Mouse (Mus musculus) cerebral cortex, adult 2 months (tissue): ENCODE results near the gene Eif4h.

Experiments used
- WGBS: fragments of 180-500 bp; shearing (Covaris S2); methylation state at CpG from one replicate; pipeline ENCODE4 v1.1.7; 2018; 5-methylcytosine and 5-hydroxymethylcytosine counted together

The Eif4h gene

DNA sequence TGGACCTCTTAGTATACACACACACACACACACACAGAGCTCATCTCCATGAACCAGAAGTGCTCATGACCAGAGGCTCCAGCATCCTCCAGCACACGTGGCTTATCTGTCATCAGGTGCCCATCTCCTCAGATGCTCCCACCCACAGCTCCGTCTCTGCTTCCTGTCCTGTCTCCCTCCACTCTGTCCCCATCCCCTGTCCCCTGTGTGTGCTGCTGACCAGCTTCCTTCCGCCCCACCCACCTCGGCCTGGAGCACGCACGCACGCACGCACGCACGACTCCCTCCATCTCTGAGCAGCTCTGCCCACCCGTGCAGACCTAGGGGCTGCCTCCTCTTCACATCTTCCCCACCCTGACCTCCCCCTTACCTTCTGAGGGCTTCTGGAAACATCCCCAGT, 34.9 kb downstream of the Eif4h start:
- WGBS = 93% methylated on average over 11 of the region's 11 CpGs

DNA sequence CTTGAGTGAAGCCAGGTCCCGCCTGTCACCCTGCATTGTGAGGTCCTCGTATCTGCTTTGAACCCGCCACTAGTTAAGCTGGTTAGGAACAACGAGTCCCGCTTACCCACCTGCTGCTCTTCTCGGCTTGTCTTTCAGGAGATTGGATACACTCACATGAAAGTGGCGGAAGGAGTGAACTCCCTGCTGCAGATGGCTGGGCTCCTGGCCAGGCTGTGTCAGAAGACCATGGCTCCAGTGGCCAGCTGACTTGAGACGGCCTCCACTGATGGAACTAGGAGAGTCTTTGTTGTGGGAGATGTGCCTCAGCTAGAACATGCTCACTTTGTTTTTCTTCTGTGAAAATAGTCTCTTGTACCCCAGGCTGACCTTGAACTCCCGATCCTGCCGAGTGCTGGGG, 41.6 kb downstream of the Eif4h start:
- WGBS = 65% methylated on average over 10 of the region's 10 CpGs

DNA sequence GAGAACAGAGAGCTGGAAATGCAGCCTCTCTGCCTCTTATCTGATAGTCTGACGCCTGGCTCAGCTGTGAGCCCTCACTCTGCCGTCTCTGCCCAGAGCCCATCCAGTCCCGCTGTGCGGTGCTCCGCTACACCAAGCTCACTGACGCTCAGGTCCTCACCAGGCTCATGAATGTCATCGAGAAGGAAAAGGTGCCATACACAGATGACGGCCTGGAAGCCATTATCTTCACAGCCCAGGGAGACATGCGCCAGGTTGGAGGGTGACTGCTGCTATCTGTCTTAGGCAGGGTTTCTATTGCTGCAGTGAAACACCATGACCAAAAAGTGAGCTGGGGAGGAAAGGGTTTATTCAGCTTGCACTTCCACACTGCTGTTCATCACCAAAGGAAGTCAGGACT, 46.2 kb downstream of the Eif4h start:
- WGBS = 94% methylated on average over 9 of the region's 9 CpGs

DNA sequence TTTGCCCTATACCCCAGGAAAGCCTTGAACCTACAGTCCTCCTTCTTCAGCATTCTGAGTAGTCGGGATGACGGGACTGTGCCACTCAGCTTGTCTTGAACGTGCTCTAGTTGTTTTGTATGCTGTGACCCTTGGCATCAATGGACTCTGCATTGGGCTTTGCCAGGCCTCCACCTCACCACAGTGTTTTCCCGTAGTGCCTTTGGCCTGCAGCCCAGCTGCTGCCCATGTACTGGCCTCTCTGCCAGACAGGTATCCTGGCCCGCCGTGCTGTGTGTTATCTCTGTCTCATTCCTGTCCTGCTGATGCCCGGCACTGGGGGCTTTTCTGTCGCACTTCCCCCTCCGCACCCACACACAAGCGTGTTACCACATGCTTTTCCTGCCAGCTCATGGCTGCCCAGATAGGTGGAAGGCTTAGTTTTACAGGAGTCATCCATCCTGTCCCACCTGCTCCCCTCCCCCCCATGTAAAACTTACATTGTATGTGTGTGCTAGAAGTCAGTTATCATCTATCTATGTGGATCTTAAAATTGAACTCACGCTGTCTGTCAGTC, 47.2 kb downstream of the Eif4h start:
- WGBS = 85% methylated on average over 11 of the region's 11 CpGs

DNA sequence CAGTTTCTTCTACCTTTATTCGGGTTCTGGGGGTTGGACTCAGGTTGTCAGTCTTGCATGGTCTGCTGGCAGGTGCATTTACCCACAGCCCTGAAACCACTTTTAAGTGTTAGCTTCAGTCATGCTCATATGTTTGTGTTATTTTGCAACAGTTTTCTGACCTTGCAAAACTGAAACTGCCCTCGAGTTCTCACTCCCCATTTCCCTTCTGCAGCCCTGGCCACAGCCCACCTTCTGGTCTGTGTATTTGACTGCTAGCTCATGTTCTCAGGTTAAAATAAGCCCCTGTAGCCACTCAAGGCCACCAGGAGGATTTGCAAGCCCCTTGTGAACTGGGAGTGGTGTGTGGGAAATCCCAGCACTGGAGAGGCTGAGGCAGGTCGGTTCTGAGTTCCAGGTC, 49.4 kb downstream of the Eif4h start:
- 95% methylated on average over 3 of the region's 3 CpGs for WGBS

DNA sequence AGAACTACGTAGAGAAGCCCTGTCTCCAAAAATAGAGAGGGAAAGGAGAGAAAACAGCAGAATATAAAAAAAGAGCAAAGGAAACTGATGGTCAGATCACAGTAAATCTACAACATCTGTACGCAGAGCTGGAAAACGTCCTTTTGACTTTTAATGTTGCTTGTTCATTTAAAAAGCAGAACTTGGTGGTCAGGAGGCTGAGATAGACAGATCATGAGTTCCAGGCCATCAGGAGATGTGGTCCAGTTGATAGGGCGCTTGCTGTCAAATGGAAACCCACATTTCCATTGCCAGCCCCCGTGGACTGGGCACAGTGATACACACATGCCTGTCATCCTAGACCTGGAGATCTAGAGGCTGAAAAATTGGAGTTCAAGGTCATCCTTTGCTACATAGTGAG, 54.5 kb downstream of the Eif4h start:
- WGBS = 81% methylated on average over 5 of the region's 5 CpGs

DNA sequence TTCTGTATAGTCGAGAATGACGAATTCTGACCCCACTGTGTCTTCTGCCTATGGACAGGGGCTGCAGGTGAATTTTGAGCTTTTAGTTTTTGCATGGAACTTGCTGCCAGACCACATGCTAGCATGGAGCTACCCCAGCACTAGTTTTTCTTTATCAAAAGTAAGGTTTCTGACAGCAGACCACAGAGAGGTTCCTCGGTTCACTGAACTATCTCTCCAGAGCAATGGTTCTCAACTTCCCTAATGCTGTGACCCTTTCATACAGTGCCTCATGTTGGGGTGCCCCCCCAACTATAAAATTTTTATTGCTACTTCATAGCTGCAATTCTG, 55.4 kb downstream of the Eif4h start:
- WGBS = 57% methylated on average over 3 of the region's 3 CpGs

DNA sequence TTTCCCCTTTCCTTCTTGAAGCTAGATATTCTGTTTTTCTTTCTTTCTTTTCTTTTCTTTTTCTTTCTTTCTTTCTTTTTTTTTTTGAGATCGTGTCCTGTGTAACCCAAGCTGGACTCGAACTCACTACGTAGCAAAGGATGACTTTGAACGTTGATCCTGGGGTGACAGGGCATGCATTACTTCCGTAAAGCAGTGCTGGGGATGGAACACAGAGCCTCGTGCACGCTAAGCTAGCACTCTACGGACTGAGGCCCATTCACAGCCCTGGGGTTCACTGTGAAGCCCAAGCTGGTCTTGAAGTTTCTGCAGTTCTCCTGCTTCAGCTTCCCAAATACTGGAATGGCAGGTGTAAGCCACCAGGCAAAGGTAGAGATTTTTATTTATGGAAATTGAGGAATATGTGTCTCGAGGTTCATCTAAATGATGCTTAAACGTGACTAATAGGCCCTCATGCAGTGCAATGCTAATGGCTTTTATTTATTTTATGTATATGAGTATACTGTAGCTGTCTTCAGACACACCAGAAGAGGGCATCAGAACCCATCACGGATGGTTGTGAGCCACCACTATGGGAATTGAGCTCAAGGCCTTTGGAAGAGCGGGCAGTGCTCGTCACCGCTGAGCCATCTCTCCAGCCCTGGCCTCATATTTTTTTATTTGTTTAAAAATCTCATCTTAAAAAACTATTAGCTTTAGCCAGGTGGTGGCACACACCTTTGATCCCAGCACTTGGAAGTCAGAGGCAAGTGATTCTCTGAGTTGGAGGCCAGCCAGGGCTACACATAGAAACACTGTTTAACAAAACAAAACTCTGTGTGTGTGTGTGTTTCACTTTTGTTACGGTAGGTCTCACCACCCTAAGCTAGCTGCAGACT, 56.0 kb downstream of the Eif4h start:
- WGBS = 22% methylated on average over 15 of the region's 15 CpGs

DNA sequence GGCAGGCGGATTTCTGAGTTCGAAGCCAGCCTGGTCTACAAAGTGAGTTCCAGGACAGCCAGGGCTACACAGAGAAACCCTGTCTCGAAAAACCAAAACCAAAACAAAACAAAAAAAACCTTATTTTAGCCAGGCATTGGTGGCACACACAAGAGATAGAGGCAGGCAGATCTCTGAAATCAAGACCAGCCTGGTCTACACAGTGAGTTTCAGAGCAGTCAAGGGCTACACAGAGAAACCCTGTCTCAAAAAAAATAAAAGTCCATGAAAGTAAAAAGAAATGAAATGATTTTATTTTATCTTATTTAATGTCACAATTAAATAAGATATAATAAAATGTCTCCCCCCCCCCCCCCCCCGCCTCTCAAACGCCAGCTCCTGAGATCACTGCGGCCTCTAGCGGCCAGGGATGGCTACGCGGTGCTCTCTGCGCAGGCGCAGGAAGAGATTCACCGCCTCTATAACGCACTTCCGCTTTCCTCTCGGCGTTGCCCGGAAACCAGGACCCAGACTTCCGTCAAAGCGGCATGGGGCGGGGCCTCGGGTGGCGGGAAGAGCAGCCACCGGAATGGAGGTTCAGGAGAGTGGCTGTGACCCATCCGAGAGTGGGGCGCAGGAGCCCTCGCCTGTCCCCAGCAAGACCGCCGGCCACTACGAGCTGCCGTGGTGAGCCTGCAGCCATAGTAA, 56.9 kb downstream of the Eif4h start:
- 7% methylated on average over 30 of the region's 30 CpGs for WGBS

DNA sequence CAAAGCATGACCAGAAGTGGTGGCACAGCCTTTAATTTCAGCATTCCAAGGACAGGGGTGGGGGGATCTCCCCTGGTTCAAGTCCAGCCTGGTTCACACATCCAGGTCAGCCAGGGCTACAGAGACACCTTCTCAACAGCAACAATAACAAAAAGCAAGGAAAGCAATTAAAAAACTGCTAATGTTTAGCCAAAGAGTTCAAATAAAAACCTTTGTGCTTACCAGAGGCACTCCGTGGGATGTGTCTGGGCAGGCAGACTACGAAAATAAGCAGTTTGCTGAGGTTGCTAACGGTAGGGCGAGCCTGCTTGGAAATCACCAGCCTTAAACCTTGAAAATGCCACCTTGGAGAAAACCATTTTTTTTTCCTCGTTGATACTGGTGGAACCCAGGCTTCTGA, 58.1 kb downstream of the Eif4h start, which contains the start of gene Rfc2:
TSS of gene Rfc2 (plus strand) at position 221 of the 400 bp plus-strand sequence.
- 75% methylated on average over 5 of the region's 5 CpGs for WGBS

DNA sequence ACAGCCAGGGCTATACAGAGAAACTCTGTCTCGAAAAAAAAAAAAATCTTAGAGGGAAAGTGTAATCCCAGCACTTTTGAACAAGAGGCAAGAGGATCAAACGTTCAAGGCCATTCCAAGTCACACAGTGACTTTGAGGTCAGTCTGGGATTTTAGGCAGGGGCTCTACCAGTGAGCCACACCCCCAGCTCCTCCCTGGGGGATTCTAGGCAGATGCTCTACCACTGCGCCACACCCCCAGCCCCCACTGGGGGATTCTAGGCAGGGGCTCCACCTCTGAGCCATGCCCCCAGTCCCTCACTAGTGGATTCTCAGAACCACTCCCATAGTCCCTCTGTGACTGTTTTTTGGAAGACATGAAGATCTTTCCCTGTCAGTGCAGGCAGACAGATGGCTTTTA, 60.2 kb downstream of the Eif4h start:
- 60% methylated on average over 3 of the region's 3 CpGs for WGBS

DNA sequence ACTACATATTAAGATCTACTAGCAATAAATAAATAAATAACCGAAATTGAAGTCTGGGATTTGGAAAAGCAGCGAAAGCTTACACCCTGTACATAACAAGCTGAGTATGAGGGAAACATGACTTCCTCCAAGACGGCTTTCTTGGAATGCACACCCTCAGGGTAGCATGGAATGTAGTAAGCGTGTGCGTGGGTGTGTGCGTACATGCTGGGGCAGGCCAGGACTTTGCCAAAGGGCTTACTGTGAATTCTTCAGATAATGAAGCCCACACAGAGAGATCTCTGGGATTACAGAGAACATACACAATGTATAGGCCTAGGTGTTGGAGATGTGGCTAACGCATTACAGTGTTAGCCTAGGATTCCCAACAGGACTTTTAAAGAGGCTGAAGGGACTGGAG, 61.8 kb downstream of the Eif4h start:
- 92% methylated on average over 7 of the region's 7 CpGs for WGBS

DNA sequence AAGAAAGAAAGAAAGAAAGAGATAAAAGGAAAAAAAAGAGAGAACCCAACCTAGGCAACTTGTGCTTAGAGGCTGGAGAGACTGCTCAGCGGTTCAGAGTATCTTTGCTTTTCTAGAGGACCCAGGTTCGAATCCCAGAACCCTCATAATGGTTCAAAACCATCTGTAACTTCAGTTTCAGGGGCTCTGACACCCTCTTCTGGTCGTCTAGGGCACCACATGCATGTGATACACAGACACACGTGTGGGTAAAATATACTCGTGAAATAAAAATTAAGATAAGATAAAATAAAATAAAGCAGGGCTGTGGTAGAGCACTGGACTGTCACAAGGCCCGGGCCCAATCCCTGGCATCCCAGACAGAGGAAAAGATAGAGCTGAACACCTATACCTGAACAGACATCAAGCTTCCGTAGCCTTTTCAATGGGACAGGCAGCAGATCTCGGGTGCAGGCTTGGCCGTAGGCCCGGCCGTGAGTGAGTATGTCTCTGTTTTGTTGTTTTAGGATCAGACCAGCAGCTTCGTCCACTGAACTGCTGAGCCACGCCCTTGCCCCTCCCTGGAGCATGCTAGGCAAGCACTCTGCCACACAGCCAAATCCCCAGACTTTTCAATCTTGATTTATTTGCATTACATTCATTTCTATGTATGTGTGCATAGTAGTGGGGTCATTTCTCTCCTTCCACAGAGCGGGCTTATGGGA, 62.6 kb downstream of the Eif4h start:
- 83% methylated on average over 14 of the region's 14 CpGs for WGBS

DNA sequence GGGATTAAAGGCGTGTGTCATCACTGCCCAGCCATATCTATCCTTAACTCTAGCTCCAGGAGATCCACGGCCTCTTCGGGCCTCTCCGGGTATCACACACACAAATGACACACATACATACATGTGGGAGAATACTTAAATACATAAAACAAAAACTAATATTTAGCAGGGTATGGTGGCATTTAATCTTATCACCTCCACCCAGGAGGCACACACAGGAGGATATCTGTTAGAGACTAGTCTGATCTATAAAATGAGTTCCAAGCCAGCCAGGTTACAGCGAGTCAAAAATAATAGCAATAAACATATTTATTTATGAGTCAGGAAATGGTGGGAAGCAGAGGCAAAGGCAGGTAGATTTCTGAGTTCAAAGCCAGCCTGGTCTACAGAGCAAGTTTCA, 63.5 kb downstream of the Eif4h start:
- WGBS = 98% methylated on average over 5 of the region's 5 CpGs

DNA sequence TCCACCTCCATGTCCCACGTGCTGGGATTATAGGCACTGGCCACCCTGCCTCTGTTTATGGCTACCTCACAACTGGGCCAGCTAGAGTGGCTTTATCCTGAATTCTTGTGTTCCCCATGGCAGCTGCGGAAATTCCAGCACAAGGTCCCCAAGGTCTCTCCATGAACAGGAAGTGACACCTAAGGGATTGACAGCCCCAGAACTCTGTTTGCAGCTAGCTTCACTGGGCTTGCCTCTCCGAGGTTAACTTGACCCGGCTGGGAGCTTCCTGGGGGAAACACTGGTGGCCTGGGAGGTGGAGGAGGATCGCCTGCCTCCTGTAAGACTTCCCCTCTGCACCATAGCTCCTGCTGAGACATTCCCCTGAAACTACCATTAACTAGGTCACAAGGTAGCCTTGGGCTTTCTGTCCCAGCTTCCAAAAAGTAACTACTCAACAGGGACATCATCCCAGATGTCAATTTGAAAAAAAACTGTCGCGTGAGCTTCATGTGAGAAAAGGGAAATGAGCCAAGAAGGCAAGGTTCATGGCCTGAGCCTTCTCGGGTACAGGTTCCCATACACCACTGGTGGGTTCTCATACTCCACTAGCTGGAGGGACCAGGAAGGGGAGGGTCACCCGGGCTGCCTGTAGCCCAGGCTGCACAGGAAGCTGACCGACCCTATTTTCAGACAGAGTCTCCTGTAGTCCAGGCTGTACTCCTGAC, 66.6 kb downstream of the Eif4h start:
- WGBS = 57% methylated on average over 10 of the region's 10 CpGs

DNA sequence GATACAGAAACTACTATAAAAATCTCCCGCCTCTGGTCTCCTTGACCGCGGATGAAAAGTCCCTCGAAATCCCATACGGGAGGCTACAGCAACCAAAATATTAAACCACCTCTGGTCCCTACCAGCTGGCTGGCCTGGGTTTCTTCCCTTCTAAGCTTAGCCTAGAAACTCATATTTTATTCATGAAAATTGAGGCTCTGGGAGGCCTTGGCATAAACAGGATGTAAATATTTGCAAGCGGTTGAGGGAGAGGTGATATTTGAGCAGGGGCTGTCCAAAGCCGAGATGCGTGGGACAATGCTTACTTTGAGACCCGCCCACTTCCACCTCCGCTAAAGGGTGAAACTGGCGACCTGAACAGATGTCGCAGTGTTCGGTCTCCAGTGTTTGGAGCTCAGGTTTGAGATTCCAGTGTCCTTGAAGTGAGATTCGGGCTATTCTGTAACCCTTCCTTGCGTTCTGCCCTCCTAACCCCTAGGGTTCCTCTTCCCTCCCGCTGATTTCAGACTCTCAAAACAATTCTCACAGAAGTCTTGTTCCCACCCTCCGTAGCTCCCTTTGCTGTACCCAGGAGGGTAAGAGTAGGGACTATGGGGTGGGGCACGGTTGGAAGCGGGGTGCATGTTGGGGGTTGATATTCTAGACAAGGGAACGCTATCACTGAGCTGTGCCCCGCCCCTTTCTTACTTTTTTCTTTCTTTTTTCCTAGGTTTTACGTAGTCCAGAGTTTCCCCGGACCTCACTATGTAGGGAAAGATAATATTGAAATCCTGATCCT, 67.4 kb downstream of the Eif4h start:
- WGBS = 3% methylated on average over 23 of the region's 23 CpGs
